In genomic region chr1:86038191-86038951, GRCm38 (mm10) we compare ENCODE assay signal across 10 mouse cellular contexts. TPM values are rescaled to one million over a fixed set of nuclear protein-coding genes. Genes with fewer than 3 reads are reported as not detected.
DNase-seq lines count a peak whose midpoint lies in the region; ATAC-seq lines count a peak whose summit lies in the region.
"Had no signal": no experiment of that assay in that cellular context is flagged by ENCODE, and none has a peak within 500 bp of the region (broad histone marks: within the 10 kb centered on the region; RNA-seq: fewer than 3 reads in every experiment).

No protein-coding gene starts in this region.

- ATAC-seq in granulocyte monocyte progenitor cell, adult 5-6 weeks (replicated peaks; ENCODE audit: poor library complexity, severe bottlenecking): peak; percentile 83
- peak; percentile 78 for ATAC-seq in lung, embryonic 16.5 days (ENCODE audit: low read depth)

- H3K4me2 ChIP-seq in lung, embryonic 16.5 days (ENCODE audit: low read depth, low read length): no peak overlapping the region

- H3K4me1 ChIP-seq in lung, embryonic 16.5 days (replicated peaks; ENCODE audit: control insufficient read depth, insufficient read depth, low read length): no peaks in the 10 kb centered on the region
- no peaks in the 10 kb centered on the region for H3K4me1 ChIP-seq in embryonic facial prominence, embryonic 10.5 days

- 41% methylated on average over 3 of the region's 3 CpGs for WGBS in lung, embryonic 16.5 days
- WGBS in embryonic facial prominence, embryonic 10.5 days: 63% methylated on average over 3 of the region's 3 CpGs

- H3K9ac ChIP-seq in lung, embryonic 16.5 days (ENCODE audit: low read length): no peak overlapping the region

- peak; percentile 43 for DNase-seq in gastrocnemius, adult 18-20 months (ENCODE audit: low spot score)
- DNase-seq in gastrocnemius, postnatal 10 days: no peak
- DNase-seq in adrenal gland, postnatal 14 days: peak; percentile 53
- DNase-seq in layer of hippocampus, postnatal 10 days (ENCODE audit: low spot score in 2 of 2): no peak
- no peak for DNase-seq in embryonic facial prominence, embryonic 10.5 days (ENCODE audit: low spot score)
- no peak for DNase-seq in left cerebral cortex, postnatal 4 days

- H3K27me3 ChIP-seq in lung, embryonic 16.5 days (ENCODE audit: control insufficient read depth, insufficient read depth, low read depth, low read length): no peaks in the 10 kb centered on the region
- H3K27me3 ChIP-seq in embryonic facial prominence, embryonic 10.5 days (replicated peaks; ENCODE audit: low read depth, poor library complexity, severe bottlenecking): peaks cover 17% of the 10 kb centered on the region

- intact Hi-C loops in left cerebral cortex, postnatal 4 days (cut with DNase I): no loop called here

- peak overlapping the region; percentile 61; the same call in 1 of the 2 replicates for H3K27ac ChIP-seq in lung, embryonic 16.5 days (ENCODE audit: low read length)
- H3K27ac ChIP-seq in embryonic facial prominence, embryonic 10.5 days (replicated peaks): no peak overlapping the region

- H3K9me3 ChIP-seq in lung, embryonic 16.5 days (ENCODE audit: control insufficient read depth, low read length): peaks cover 4% of the 10 kb centered on the region; the same call in 1 of the 2 replicates
- peaks cover 9% of the 10 kb centered on the region; the same call in 1 of the 2 replicates for H3K9me3 ChIP-seq in embryonic facial prominence, embryonic 10.5 days

- H3K4me3 ChIP-seq in lung, embryonic 16.5 days (ENCODE audit: low read length): no peak overlapping the region
- H3K4me3 ChIP-seq in embryonic facial prominence, embryonic 10.5 days: no peak overlapping the region

- no peaks in the 10 kb centered on the region for H3K36me3 ChIP-seq in lung, embryonic 16.5 days (ENCODE audit: control insufficient read depth, insufficient read depth, low read length)
- no peaks in the 10 kb centered on the region for H3K36me3 ChIP-seq in embryonic facial prominence, embryonic 10.5 days (replicated peaks)

RNA-seq across cellular contexts. Expression of gene 2810459M11Rik, which starts 7.3 kb away (rescaled TPM):
- not detected for total RNA-seq in gastrocnemius, adult 18-20 months (2021)
- total RNA-seq in gastrocnemius, postnatal 10 days (2021): under 1 TPM; 0.09 to 0.12 TPM
- 0.23 and 3.4 TPM in 2 replicates for total RNA-seq in adrenal gland, postnatal 14 days (2021)
- total RNA-seq in granulocyte monocyte progenitor cell, adult 5-6 weeks (2014; fragmentation: Nextera tagmentation): not detected in 2 replicates
- not detected in 2 replicates for total RNA-seq in granulocyte monocyte progenitor cell, adult 5-6 weeks (2017)
- 0.72 and 0.92 TPM in 2 replicates for polyA plus RNA-seq in lung, embryonic 16.5 days (2015; fragmentation: Nextera tagmentation; extraction: Ambion mirVana)
- total RNA-seq in layer of hippocampus, postnatal 10 days (2021): 10 to 100 TPM; 13.7 to 17.2 TPM
- 0.21 and 0.33 TPM in 2 replicates for polyA plus RNA-seq in embryonic facial prominence, embryonic 10.5 days (2016; fragmentation: Nextera tagmentation; extraction: Ambion mirVana)
- total RNA-seq in left cerebral cortex, postnatal 4 days (2021): 10 to 100 TPM; 11.1 to 11.8 TPM

RNA-seq across cellular contexts. Expression of gene Spata3, which starts 21.8 kb away (rescaled TPM):
- total RNA-seq in gastrocnemius, adult 18-20 months (2021): not detected
- total RNA-seq in gastrocnemius, postnatal 10 days (2021): not detected
- not detected in 2 replicates for total RNA-seq in adrenal gland, postnatal 14 days (2021)
- not detected in 2 replicates for total RNA-seq in granulocyte monocyte progenitor cell, adult 5-6 weeks (2014; fragmentation: Nextera tagmentation)
- total RNA-seq in granulocyte monocyte progenitor cell, adult 5-6 weeks (2017): not detected in 2 replicates
- polyA plus RNA-seq in lung, embryonic 16.5 days (2015; fragmentation: Nextera tagmentation; extraction: Ambion mirVana): not detected in 2 replicates
- total RNA-seq in layer of hippocampus, postnatal 10 days (2021): 1 to 10 TPM; 1.2 to 1.8 TPM
- not detected in 2 replicates for polyA plus RNA-seq in embryonic facial prominence, embryonic 10.5 days (2016; fragmentation: Nextera tagmentation; extraction: Ambion mirVana)
- under 1 TPM; 0.58 to 0.64 TPM for total RNA-seq in left cerebral cortex, postnatal 4 days (2021)
- total RNA-seq: adrenal gland, adult 18-20 months had no signal
- polyA plus RNA-seq: limb, embryonic 11.5 days had no signal

RNA-seq across cellular contexts. Expression of gene Psmd1, which starts 25.8 kb away (rescaled TPM):
- 100 to 1,000 TPM; 126 to 128 TPM for total RNA-seq in gastrocnemius, adult 18-20 months (2021)
- total RNA-seq in gastrocnemius, postnatal 10 days (2021): 100 to 1,000 TPM; 115 to 117 TPM
- 107 TPM in 2 replicates for total RNA-seq in adrenal gland, postnatal 14 days (2021)
- 88.8 and 122 TPM in 2 replicates for total RNA-seq in granulocyte monocyte progenitor cell, adult 5-6 weeks (2014; fragmentation: Nextera tagmentation)
- total RNA-seq in granulocyte monocyte progenitor cell, adult 5-6 weeks (2017): 160 and 161 TPM in 2 replicates
- polyA plus RNA-seq in lung, embryonic 16.5 days (2015; fragmentation: Nextera tagmentation; extraction: Ambion mirVana): 147 and 155 TPM in 2 replicates
- total RNA-seq in layer of hippocampus, postnatal 10 days (2021): 100 to 1,000 TPM; 123 to 129 TPM
- 228 and 231 TPM in 2 replicates for polyA plus RNA-seq in embryonic facial prominence, embryonic 10.5 days (2016; fragmentation: Nextera tagmentation; extraction: Ambion mirVana)
- total RNA-seq in left cerebral cortex, postnatal 4 days (2021): 100 to 1,000 TPM; 134 to 135 TPM

Comparison
In these comparisons a context has a peak if more than half of its experiments do, and no peak if none do; other contexts are left out.
1. DNase-seq: peak in gastrocnemius, adult 18-20 months (single experiment) and adrenal gland, postnatal 14 days (single experiment); none in gastrocnemius, postnatal 10 days (single experiment), layer of hippocampus, postnatal 10 days (0 of 2), embryonic facial prominence, embryonic 10.5 days (single experiment) and left cerebral cortex, postnatal 4 days (single experiment).